8 mouse cellular contexts compared by ENCODE assay signal in genomic region chr12:17992572-17992971, GRCm38 (mm10).
A peak's percentile ranks its signal among the peaks of the same experiment; 100 is the strongest.
DNase-seq lines count a peak whose midpoint lies in the region; ATAC-seq lines count a peak whose summit lies in the region.
"Not testable (repeated sequence)": the region's sequence is repeated elsewhere in the genome, so short reads cannot be mapped to it uniquely, and the experiment has no call there.

No protein-coding gene starts in this region.

- under 1% methylated on average over 36 of the region's 44 CpGs for WGBS in hindbrain, embryonic 13.5 days
- under 1% methylated on average over 41 of the region's 44 CpGs for WGBS in neural tube, embryonic 13.5 days

- ATAC-seq in hindbrain, embryonic 13.5 days (ENCODE audit: low FRiP score), result peak; percentile 91
- ATAC-seq in neural tube, embryonic 13.5 days (ENCODE audit: low read depth), result peak; percentile 95

- not testable (repeated sequence) for H3K36me3 ChIP-seq in hindbrain, embryonic 13.5 days; neural tube, embryonic 13.5 days

- peak overlapping the region; percentile 68 for H3K9ac ChIP-seq in hindbrain, embryonic 13.5 days
- peak overlapping the region; percentile 72 for H3K9ac ChIP-seq in neural tube, embryonic 13.5 days

- DNase-seq in R1 (ENCODE audit: low read depth, low spot score), result peak; percentile 87
- peak; percentile 78 for DNase-seq in embryo, embryonic 9.5 days (ENCODE audit: extremely low spot score)
- DNase-seq in gastrocnemius, postnatal 14 days, result peak; percentile 8
- DNase-seq in layer of hippocampus, postnatal 25 days (ENCODE audit: extremely low spot score in 1 of 2, low spot score in 1 of 2), result peak; percentile 11 to 12
- peak; percentile 1 to 3 for DNase-seq in lung, adult 18-20 months
- peak; percentile 44 for DNase-seq in testis, postnatal 10 days (ENCODE audit: low spot score)

- intact Hi-C loops in gastrocnemius, postnatal 14 days (cut with DNase I; ENCODE audit: low total_unique reads), result not testable (repeated sequence)

- not testable (repeated sequence) for H3K27ac ChIP-seq in hindbrain, embryonic 13.5 days; neural tube, embryonic 13.5 days (replicated peaks)

- H3K4me1 ChIP-seq in hindbrain, embryonic 13.5 days (replicated peaks); neural tube, embryonic 13.5 days (replicated peaks): not testable (repeated sequence)

- H3K4me3 ChIP-seq in hindbrain, embryonic 13.5 days, result peak overlapping the region; percentile 54
- H3K4me3 ChIP-seq in neural tube, embryonic 13.5 days, result peak overlapping the region; percentile 54

- H3K4me2 ChIP-seq in hindbrain, embryonic 13.5 days, result peak overlapping the region; percentile 56
- H3K4me2 ChIP-seq in neural tube, embryonic 13.5 days, result peak overlapping the region; percentile 58

- H3K9me3 ChIP-seq in hindbrain, embryonic 13.5 days; neural tube, embryonic 13.5 days: not testable (repeated sequence)

- H3K27me3 ChIP-seq in hindbrain, embryonic 13.5 days; neural tube, embryonic 13.5 days: not testable (repeated sequence)

Comparison
In these comparisons a context has a peak if more than half of its experiments do, and no peak if none do; other contexts are left out.
1. DNase-seq: peak in every context shown above with its lines; median percentile 87 in R1; 78 in embryo, embryonic 9.5 days; 44 in testis, postnatal 10 days; 12 in layer of hippocampus, postnatal 25 days; 8 in gastrocnemius, postnatal 14 days; 2 in lung, adult 18-20 months.